ENCODE assay signal across 8 mouse cellular contexts in genomic region chr11:88716061-88716994, GRCm38 (mm10). TPM values are rescaled to one million over a fixed set of nuclear protein-coding genes. Genes with fewer than 3 reads are reported as not detected.
DNase-seq lines count a peak whose midpoint lies in the region; ATAC-seq and TF ChIP-seq lines count a peak whose summit lies in the region.

No protein-coding gene starts in this region.

- under 1% methylated on average over 23 of the region's 23 CpGs for WGBS in forebrain, embryonic 14.5 days
- WGBS in kidney, embryonic 14.5 days = 2% methylated on average over 23 of the region's 23 CpGs
- 2% methylated on average over 23 of the region's 23 CpGs for WGBS in liver, embryonic 15.5 days (ENCODE audit: insufficient replicate concordance)
- WGBS in neural tube, embryonic 14.5 days = under 1% methylated on average over 23 of the region's 23 CpGs

- H3K36me3 ChIP-seq in forebrain, embryonic 14.5 days (ENCODE audit: control insufficient read depth, insufficient read depth, low read length) = peaks cover 13% of the 10 kb centered on the region
- peaks cover 21% of the 10 kb centered on the region for H3K36me3 ChIP-seq in kidney, embryonic 14.5 days (ENCODE audit: control insufficient read depth, insufficient read depth, low read length)
- peaks cover 13% of the 10 kb centered on the region for H3K36me3 ChIP-seq in liver, embryonic 15.5 days (replicated peaks)
- peaks cover 11% of the 10 kb centered on the region; the same call in 1 of the 2 replicates for H3K36me3 ChIP-seq in neural tube, embryonic 14.5 days (ENCODE audit: control insufficient read depth, insufficient read depth, low read length)

- intact Hi-C loops in gastrocnemius, adult 2 months (cut with DNase I) = loop anchor here (5.0 kb wide), 1 partner anchor 89 kb away; no protein-coding TSS in a partner anchor

- TF ChIP-seq CTCF in gastrocnemius, adult 2 months (IDR thresholded peaks at IDR 0.05) = no peak

- H3K9ac ChIP-seq in forebrain, embryonic 14.5 days (ENCODE audit: low read length) = peak overlapping the region; percentile 96
- peak overlapping the region; percentile 99 for H3K9ac ChIP-seq in kidney, embryonic 14.5 days (ENCODE audit: low read depth, low read length)
- H3K9ac ChIP-seq in liver, embryonic 15.5 days = peak overlapping the region; percentile 95
- peak overlapping the region; percentile 96 for H3K9ac ChIP-seq in neural tube, embryonic 14.5 days (replicated peaks; ENCODE audit: low read depth, low read length)

- 0 out of 2 replicates have a peak, but pooled peaks have one; percentile 14 for ATAC-seq in forebrain, embryonic 14.5 days
- no peak for ATAC-seq in kidney, embryonic 14.5 days (ENCODE audit: low FRiP score, low TSS enrichment)
- ATAC-seq in liver, embryonic 15.5 days (ENCODE audit: insufficient read depth) = no peak
- no peak for ATAC-seq in neural tube, embryonic 14.5 days (ENCODE audit: low read depth)
- ATAC-seq in monocyte, adult 5-6 weeks (replicated peaks; ENCODE audit: insufficient number of reproducible peaks, low FRiP score, low TSS enrichment, poor library complexity, severe bottlenecking) = no peak

- peak overlapping the region; percentile 100 for H3K27ac ChIP-seq in gastrocnemius, adult 2 months
- peak overlapping the region; percentile 90 for H3K27ac ChIP-seq in forebrain, embryonic 14.5 days (ENCODE audit: low read depth, low read length)
- peak overlapping the region; percentile 69 for H3K27ac ChIP-seq in kidney, embryonic 14.5 days (ENCODE audit: low read depth, low read length)
- peak overlapping the region; percentile 92 for H3K27ac ChIP-seq in liver, embryonic 15.5 days (replicated peaks)
- H3K27ac ChIP-seq in neural tube, embryonic 14.5 days (ENCODE audit: low read depth, low read length) = peak overlapping the region; percentile 85; the same call in 1 of the 2 replicates

- H3K4me1 ChIP-seq in forebrain, embryonic 14.5 days (ENCODE audit: control insufficient read depth, insufficient read depth, low read length) = peaks cover 24% of the 10 kb centered on the region
- H3K4me1 ChIP-seq in kidney, embryonic 14.5 days (ENCODE audit: control insufficient read depth, insufficient read depth, low read length) = peaks cover 19% of the 10 kb centered on the region
- H3K4me1 ChIP-seq in liver, embryonic 15.5 days (replicated peaks) = peaks cover 45% of the 10 kb centered on the region
- H3K4me1 ChIP-seq in neural tube, embryonic 14.5 days (ENCODE audit: control insufficient read depth, insufficient read depth, low read length) = peaks cover 17% of the 10 kb centered on the region; the same call in 1 of the 2 replicates

- no peaks in the 10 kb centered on the region for H3K9me3 ChIP-seq in forebrain, embryonic 14.5 days (replicated peaks; ENCODE audit: control insufficient read depth, low read length)
- no peaks in the 10 kb centered on the region for H3K9me3 ChIP-seq in kidney, embryonic 14.5 days (ENCODE audit: control insufficient read depth, low read length)
- H3K9me3 ChIP-seq in liver, embryonic 15.5 days (replicated peaks) = no peaks in the 10 kb centered on the region
- no peaks in the 10 kb centered on the region for H3K9me3 ChIP-seq in neural tube, embryonic 14.5 days (ENCODE audit: control insufficient read depth, low read length)

- H3K4me3 ChIP-seq in gastrocnemius, adult 2 months = peak overlapping the region; percentile 89
- H3K4me3 ChIP-seq in forebrain, embryonic 14.5 days (ENCODE audit: low read depth, low read length) = peak overlapping the region; percentile 89
- H3K4me3 ChIP-seq in kidney, embryonic 14.5 days (ENCODE audit: low read length) = peak overlapping the region; percentile 95
- peak overlapping the region; percentile 95 for H3K4me3 ChIP-seq in liver, embryonic 15.5 days (replicated peaks)
- H3K4me3 ChIP-seq in neural tube, embryonic 14.5 days (ENCODE audit: low read depth, low read length) = peak overlapping the region; percentile 85

- H3K27me3 ChIP-seq in forebrain, embryonic 14.5 days (replicated peaks; ENCODE audit: control insufficient read depth, insufficient read depth, low read length) = no peaks in the 10 kb centered on the region
- H3K27me3 ChIP-seq in kidney, embryonic 14.5 days (ENCODE audit: control insufficient read depth, insufficient read depth, low read length) = no peaks in the 10 kb centered on the region
- H3K27me3 ChIP-seq in liver, embryonic 15.5 days = no peaks in the 10 kb centered on the region
- H3K27me3 ChIP-seq in neural tube, embryonic 14.5 days (ENCODE audit: control insufficient read depth, insufficient read depth, low read length) = no peaks in the 10 kb centered on the region

- DNase-seq in gastrocnemius, adult 2 months = peak; percentile 49
- no peak for DNase-seq in gastrocnemius, adult 18-20 months (ENCODE audit: low spot score)
- peak; percentile 52 for DNase-seq in adrenal gland, adult 2 months
- DNase-seq in forebrain, embryonic 14.5 days (ENCODE audit: low spot score) = peak; percentile 76

- peak overlapping the region; percentile 78 for H3K4me2 ChIP-seq in forebrain, embryonic 14.5 days (ENCODE audit: low read length)
- H3K4me2 ChIP-seq in kidney, embryonic 14.5 days (replicated peaks; ENCODE audit: low read depth, low read length) = peak overlapping the region; percentile 82
- peak overlapping the region; percentile 100 for H3K4me2 ChIP-seq in liver, embryonic 15.5 days
- H3K4me2 ChIP-seq in neural tube, embryonic 14.5 days (ENCODE audit: low read depth, low read length) = peak overlapping the region; percentile 57

RNA-seq across cellular contexts. Expression of gene Msi2, which starts 2.0 kb away (rescaled TPM):
- 100 to 1,000 TPM; 169 to 193 TPM for total RNA-seq in gastrocnemius, adult 2 months (2021)
- total RNA-seq in gastrocnemius, adult 18-20 months (2021) = 100 to 1,000 TPM; 179 to 180 TPM
- total RNA-seq in adrenal gland, adult 2 months (2021) = 100 to 1,000 TPM; 205 to 214 TPM
- 39.1 and 40.3 TPM in 2 replicates for polyA plus RNA-seq in adrenal gland, adult 2 months (2012; rRNA removed)
- 19.9 and 20.3 TPM in 2 replicates for polyA plus RNA-seq in forebrain, embryonic 14.5 days (2014; fragmentation: Nextera tagmentation; extraction: Ambion mirVana)
- polyA plus RNA-seq in kidney, embryonic 14.5 days (2014; fragmentation: Nextera tagmentation; extraction: Ambion mirVana) = 30.8 and 50.4 TPM in 2 replicates
- 2.9 and 3.1 TPM in 2 replicates for polyA plus RNA-seq in liver, embryonic 15.5 days (2015; fragmentation: Nextera tagmentation; extraction: Ambion mirVana)
- 20.0 and 25.6 TPM in 2 replicates for polyA plus RNA-seq in neural tube, embryonic 14.5 days (2014; fragmentation: Nextera tagmentation; extraction: Ambion mirVana)
- total RNA-seq in monocyte, adult 5-6 weeks (2017) = 19.4 to 72.0 TPM (median 35.2 TPM) in 3 replicates
